Mouse (Mus musculus) bone marrow macrophage, adult 2 months (primary cell): ENCODE data around the gene A630089N07Rik.

Source experiments
- CTCF ChIP-seq: IDR thresholded peaks from 2 replicates; pipeline ENCODE4 v1.5.1; 2012; ENCODE audit warnings: low read depth, mild to moderate bottlenecking, low read length, moderate library complexity
- POLR2A ChIP-seq: IDR thresholded peaks from 2 replicates; pipeline ENCODE4 v1.6.1; 2012; ENCODE audit warnings: mild to moderate bottlenecking, low read depth, low read length, borderline replicate concordance

GRCm38 (mm10) chr16:98041676-98042075 lies 40.6 kb downstream of the A630089N07Rik start:
- no peak for TF ChIP-seq CTCF
- no peak for TF ChIP-seq POLR2A
